17 mouse cellular contexts compared by ENCODE assay signal in the genomic region with DNA sequence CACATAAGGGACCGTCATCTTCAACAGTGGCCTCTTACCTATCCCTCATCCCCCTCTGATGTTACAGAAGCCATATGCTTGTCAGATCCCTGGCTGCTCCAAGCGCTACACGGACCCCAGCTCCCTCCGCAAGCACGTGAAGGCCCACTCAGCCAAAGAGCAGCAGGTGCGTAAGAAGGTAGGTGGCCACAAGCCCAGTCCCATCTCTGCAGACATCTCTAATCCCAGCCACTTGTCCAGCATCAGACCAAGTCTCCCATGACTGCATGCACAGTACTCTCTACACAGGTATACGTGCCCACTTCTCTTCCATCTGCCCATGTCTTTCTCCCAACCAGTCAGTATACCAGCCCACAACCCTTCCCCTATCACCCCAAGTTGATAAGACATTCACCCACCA.
"Had no signal": no experiment of that assay in that cellular context is flagged by ENCODE, and none has a peak within 500 bp of the region (broad histone marks: within the 10 kb centered on the region; RNA-seq: fewer than 3 reads in every experiment).

No protein-coding gene starts in this region.

- DNase-seq: lung, adult 2 months; lung, postnatal 14 days; lung, postnatal 36 days; right cerebral cortex, postnatal 14 days; thymus, adult 2 months; thymus, postnatal 25 days; thymus, postnatal 4 days had no signal

- H3K4me1 ChIP-seq: lung, embryonic 15.5 days; stomach, embryonic 15.5 days had no signal

- ATAC-seq: lung, postnatal 0 days; midbrain, embryonic 13.5 days; midbrain, embryonic 15.5 days had no signal

- H3K36me3 ChIP-seq: lung, embryonic 15.5 days; midbrain, embryonic 13.5 days; midbrain, embryonic 15.5 days; neural tube, embryonic 12.5 days; stomach, embryonic 15.5 days had no signal

- H3K4me3 ChIP-seq: lung, embryonic 15.5 days; megakaryocyte, embryonic 14.5 days; midbrain, embryonic 13.5 days; midbrain, embryonic 15.5 days; neural tube, embryonic 12.5 days; stomach, embryonic 15.5 days had no signal

- H3K4me2 ChIP-seq: lung, embryonic 15.5 days; midbrain, embryonic 11.5 days; midbrain, embryonic 13.5 days; midbrain, embryonic 15.5 days; neural tube, embryonic 12.5 days; stomach, embryonic 15.5 days had no signal

- H3K27me3 ChIP-seq: lung, embryonic 15.5 days; midbrain, embryonic 13.5 days; midbrain, embryonic 15.5 days; neural tube, embryonic 12.5 days; stomach, embryonic 15.5 days had no signal

- H3K27ac ChIP-seq: lung, embryonic 15.5 days; macrophage; midbrain, embryonic 13.5 days; midbrain, embryonic 15.5 days; neural tube, embryonic 12.5 days; stomach, embryonic 15.5 days; stomach, postnatal 0 days had no signal

- H3K9me3 ChIP-seq: lung, embryonic 15.5 days; megakaryocyte, embryonic 14.5 days; midbrain, embryonic 13.5 days; midbrain, embryonic 15.5 days; neural tube, embryonic 12.5 days; stomach, embryonic 15.5 days had no signal

- H3K9ac ChIP-seq: lung, embryonic 15.5 days; midbrain, embryonic 13.5 days; midbrain, embryonic 15.5 days; neural tube, embryonic 12.5 days; stomach, embryonic 15.5 days had no signal
